Mouse (Mus musculus): ENCODE data around the gene Nr1i3.

DNA sequence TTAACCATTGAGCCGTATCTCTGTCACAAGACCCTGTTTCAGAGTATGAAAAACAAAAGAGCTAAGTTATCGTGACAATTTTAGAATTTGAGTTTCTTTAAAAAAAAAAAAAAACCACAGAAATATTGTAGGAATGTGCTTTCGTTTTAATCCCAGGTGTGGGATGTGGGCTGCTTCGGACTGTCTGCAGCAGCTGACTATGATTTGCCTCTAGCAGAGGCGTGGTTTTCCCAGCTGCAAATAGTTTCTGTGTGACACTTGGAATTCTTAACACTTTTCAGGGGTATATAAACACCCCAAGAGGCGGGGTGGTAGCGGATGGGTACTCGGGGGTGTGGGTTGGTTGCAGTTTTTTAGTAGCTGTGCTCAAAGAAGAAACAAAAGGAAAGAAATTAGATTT is 31.6 kb downstream of the Nr1i3 start:
- no peak for TF ChIP-seq TAL1 (IDR thresholded peaks at IDR 0.05; ENCODE audit: low read length)
- no peak for TF ChIP-seq GATA1 (IDR thresholded peaks at IDR 0.05; ENCODE audit: low read length)

Data from erythroblast, embryonic 14.5 days (primary cell).